Mouse (Mus musculus): ENCODE measurements at regions not wholly inside any gene's neighbourhood (a gene's known extent, or its start where the extent isn't known, plus 50 kb on each side); places are given as distances from the start of the nearest gene placed in this dataset.

DNA sequence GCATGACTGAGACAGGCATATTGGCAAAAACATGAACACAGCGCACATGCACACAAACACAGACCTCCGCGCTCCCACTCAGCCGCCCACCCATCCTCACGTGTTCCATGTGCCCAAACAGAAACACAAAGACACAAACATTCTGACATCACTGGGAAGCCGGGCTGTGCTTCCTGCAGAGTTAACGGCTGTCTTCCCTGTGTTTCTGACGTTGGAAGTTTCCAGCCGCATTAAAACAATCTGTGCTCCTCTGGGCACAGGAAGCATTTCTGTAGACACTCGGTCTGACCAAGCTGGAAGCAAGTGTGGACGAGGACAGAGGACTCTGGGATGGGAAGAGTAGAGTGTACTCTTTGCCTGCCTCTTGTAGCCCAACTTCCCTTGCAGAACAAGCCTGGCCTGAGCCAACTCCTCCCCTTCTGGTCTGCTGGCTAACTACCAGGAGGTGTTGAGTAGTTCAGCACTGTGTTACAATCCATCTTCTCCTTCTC lies 296.2 kb upstream of the Zfp703 start:
- peak; percentile 64 to 73 for DNase-seq (ENCODE audit: low spot score in 2 of 2)

DNA sequence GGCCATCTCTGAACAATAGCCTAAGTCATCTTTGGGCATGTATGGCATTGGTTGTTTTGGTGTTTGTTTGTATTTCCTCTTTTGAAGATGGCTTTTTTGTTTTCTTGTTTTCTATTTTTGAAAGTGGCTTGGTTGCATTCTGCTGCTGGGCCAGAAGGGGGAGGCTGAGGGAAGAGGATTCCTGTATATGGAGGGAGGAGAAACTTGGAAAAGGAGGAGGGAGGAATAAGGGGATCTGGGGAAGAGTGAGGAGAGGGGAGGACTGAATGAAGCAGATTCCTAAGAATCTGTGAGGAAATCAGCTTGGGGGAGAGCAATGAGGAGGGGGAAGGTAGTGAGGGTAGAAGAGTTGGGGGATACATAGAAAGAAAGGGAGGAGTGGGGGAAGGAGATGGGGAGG lies 290.0 kb upstream of the Zfp703 start:
- peak in 1 of 2 experiments; percentile 57 for DNase-seq (ENCODE audit: low spot score in 2 of 2)

DNA sequence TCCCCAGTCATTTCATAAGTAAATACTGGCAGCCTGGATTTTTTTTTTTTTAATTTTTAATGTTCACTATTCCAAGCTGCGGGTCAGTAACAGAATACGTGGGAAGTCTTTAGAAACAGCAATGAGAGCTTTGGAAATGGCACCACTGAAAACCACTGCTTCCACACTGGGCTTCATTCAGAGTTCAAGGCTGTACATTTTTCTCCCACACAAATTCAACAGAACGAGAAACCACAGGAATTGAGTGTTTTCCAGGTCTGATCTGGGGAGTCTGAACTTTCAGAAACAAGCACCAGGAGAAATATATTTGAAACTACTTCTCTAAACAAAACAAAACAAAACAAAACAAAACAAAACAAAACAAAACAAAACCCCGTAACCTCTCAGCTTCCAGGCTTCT lies 289.1 kb upstream of the Zfp703 start:
- no peak for DNase-seq (ENCODE audit: low spot score in 2 of 2)

GRCm38 (mm10) chr8:26688745-26689478 lies 288.2 kb upstream of the Zfp703 start:
- DNase-seq (ENCODE audit: low spot score in 2 of 2): no peak

GRCm38 (mm10) chr8:26689479-26690177 lies 287.5 kb upstream of the Zfp703 start:
- no peak for DNase-seq (ENCODE audit: low spot score in 2 of 2)

- no peak for DNase-seq (ENCODE audit: low spot score in 2 of 2)
These were observed 286.9 kb upstream of the Zfp703 start for GRCm38 (mm10) chr8:26690178-26690735.

DNA sequence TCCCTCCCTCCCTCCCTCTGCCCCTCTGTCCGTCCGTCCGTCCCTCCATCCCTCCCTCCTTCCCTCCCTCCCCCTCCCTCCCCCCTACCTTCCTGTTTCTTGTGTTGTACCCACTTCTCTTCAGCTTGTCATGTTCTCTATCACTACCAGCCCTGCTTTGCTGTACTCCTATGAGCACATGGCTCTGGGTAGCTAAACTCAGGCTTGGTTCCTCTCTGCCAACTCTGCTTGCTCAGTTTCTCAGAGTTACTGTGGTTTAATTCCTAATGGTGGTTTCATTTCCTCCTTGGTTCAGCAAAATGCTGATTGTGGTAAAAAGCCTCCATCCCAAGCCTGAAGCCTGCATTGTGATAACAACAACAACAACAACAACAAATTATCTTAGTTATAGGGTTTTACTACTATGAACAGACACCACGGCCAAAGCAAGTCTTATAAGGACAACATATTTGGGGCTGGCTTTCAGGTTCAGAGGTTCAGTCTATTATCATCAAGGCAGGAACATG lies 279.5 kb upstream of the Zfp703 start:
- peak in 1 of 2 experiments; percentile 34 for DNase-seq (ENCODE audit: low spot score in 2 of 2)

DNA sequence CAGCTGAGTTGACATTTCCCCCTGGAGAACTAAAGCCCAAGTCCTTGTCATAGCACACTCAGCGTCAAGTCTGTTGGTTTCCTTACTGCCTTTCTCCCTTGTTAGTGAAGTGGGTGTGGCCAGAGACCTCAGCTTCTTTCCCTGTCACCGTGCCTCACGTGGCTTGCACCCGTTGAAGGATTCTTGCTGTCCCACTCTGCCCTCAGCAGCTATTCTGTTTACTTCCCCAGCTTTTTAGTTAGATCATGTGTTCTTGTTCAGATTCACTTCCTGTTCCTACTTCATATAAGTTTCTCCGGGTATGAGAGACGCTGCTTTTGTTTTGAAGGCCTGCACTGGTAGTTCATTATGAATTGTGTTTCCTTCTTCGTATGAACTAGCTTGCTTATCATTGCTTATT lies 278.5 kb upstream of the Zfp703 start:
- peak; percentile 42 to 55 for DNase-seq (ENCODE audit: low spot score in 2 of 2)

DNA sequence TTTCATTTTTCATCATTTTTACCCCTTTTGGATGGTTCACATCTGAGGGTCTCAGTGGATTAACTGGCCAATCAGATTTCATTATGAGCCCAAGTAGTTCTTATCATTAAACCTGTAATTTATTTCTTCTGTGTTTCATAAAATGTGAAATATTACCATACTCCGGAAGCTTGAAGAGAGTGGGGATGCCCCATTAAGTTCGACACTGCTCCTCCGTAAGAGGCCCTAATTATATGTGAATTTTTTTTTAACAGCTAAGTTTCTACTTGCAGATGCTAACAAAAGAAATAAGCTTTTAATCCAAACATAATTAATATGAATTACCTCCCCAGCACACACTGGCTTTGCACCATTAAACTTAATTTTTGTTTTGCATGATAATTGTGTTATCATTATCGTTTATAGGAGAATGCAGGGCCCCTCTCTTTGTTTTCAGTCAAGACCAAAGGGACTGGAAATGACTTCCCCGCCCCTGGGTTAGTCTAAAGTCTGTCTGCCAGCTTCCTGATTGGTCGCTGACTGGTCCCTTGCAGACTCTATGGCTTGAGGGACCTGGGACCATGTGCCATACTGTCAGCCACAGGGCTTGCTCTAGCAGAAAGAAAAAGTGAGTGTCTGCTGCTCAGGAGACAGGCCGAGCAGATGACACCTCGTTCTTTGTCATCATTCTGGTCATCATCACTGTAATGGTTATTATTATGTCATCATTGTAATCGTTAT lies 270.9 kb upstream of the Zfp703 start:
- DNase-seq (ENCODE audit: low spot score in 2 of 2): no peak

GRCm38 (mm10) chr8:26706768-26707156 lies 270.4 kb upstream of the Zfp703 start:
- no peak for DNase-seq (ENCODE audit: low spot score in 2 of 2)

GRCm38 (mm10) chr8:26713836-26714235 lies 263.3 kb upstream of the Zfp703 start:
- no peak for DNase-seq (ENCODE audit: low spot score in 2 of 2)

DNA sequence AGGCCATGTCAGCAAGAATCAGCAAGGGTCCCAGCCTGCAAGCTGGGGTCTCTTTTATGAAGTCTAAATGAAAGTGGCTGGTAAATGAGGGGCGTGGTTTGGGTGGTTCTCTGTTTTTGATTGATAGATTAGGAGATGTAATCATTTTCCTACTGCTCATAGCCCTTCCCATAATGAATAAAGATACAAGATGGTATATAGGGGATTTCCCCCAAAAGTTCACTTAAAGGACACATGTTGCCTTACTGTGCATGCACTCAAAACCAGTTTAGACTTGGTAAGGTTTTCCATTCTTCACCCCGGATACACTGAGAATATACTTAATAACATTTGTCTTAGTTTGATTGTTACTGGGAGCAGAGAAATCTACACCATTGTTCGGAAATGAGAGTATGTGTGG lies 262.4 kb upstream of the Zfp703 start:
- no peak for DNase-seq (ENCODE audit: low spot score in 2 of 2)

- no peak for DNase-seq (ENCODE audit: low spot score in 2 of 2)
These were observed 258.4 kb upstream of the Zfp703 start for GRCm38 (mm10) chr8:26718409-26719355.

DNA sequence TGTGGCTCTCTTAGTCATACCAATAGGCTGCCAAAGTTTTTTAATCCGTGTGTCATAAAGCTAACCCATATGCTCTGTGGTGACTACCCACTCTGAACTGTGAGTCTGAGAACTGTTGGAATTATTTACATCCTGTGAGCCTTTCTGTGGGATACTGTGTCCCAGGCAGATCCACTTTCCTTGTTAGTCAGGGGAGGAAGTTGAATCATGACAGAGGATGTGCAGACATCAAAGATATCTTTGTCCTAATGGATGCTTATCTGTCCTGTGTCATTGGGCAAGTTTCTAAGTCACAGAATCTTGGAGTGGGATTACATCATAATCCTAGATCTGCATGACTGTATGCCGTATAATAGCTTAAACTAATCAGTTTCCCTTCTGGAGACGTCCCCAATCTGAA lies 254.4 kb upstream of the Zfp703 start:
- no peak for DNase-seq (ENCODE audit: low spot score in 2 of 2)

DNA sequence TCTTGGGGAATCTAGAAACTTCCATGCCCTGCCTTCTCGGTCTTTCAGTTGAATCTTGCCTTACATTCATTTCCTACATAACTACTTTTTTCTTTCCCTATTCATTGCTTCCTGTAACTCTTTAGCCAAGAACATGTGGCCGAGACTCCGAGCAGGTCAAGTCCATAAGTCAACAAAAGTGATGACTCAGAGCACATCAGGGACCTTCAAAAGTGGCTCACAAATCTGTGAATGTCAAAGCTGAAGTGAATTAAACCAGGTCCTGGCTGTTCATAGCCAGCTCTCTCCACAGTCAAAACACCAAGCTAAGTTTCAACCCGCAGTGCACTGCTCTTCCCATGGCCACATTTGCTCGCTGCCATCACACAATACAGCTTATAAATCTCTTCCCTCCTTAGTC lies 252.5 kb upstream of the Zfp703 start:
- DNase-seq (ENCODE audit: low spot score in 2 of 2): no peak

DNA sequence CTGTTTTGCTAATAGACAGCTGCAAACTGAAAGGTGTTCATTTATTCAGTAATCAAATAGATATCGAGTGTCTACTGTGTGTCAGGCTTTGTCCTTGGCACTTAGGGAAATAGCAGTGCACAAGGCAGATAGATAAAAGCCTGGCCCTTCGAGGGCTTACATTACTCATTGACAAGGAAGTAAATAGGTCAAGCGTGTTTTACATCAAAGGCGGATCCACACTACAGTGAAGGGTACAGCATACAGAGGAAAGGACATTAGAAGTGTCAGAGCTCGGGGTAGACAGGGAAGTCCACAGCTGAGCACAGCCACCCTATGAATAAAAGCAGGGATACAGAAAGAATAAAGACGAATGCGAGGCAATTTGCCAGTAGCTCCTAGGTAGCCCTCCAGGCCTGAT lies 251.6 kb upstream of the Zfp703 start:
- DNase-seq (ENCODE audit: low spot score in 2 of 2): no peak

- DNase-seq (ENCODE audit: low spot score in 2 of 2): no peak
These were observed 247.8 kb upstream of the Zfp703 start for GRCm38 (mm10) chr8:26729351-26729750.

DNA sequence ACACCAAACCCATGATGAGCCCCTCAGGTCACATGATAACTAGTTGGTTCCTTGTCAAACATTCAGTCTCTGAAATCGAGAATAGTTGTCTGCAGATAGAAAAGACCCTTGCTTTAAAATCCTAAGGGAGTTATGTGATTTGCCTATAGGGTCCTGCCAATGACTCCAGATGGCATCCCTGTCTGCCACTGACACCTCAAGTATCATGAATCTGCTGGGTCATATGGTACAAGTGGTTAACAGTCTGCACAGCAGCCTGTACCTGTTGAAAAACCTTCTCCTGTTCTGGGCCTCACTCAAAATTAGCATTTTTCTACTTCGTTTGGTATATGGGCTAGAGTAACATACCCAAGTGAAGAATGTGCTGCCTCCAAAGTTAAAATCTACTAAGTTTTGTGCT lies 246.0 kb upstream of the Zfp703 start:
- DNase-seq (ENCODE audit: low spot score in 2 of 2): no peak

DNA sequence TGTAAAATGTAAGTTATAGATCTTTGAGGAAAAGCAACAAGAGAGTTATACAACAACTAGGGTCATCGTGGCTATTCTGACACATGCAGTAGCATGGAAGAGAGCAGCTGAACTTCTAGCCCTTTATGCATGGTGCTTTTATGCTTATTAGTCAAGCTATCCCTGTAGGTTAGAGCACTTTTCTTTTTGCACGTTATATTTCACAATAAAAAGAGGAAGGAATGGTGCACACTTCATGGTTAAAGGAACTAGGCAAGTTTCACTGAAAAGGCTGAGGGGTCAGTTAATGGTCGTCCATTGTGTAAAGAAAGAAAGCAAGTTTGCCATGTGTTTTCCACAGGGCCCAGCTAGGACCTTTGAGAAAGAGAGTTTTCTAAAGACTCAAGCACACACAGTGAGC lies 232.7 kb upstream of the Zfp703 start:
- DNase-seq (ENCODE audit: low spot score in 2 of 2): no peak

DNA sequence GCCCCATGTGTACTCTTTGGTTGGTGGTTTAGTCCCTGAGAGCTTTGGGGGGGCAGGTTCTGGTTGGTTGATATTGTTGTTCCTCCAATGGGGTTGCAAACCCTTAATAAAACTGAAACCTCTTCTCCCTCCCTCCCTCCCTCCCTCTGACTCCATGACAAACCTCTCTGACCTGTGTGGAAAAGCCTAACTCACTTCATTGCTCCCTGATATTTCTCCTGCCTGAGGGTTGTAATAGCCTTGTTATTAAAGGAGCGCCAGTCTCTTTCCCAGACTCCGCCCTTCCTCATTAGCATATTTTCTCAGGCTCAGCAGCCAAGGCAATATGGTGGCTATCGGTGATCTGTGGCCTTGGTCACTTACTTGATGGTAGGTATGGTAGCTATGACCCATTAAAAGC lies 230.3 kb upstream of the Zfp703 start:
- no peak for DNase-seq (ENCODE audit: low spot score in 2 of 2)
